Mouse (Mus musculus) liver, embryonic 14.5 days (tissue): ENCODE data around the gene Stx8. TPM values are rescaled to one million over a fixed set of nuclear protein-coding genes. Genes with fewer than 3 reads are reported as not detected.

Experiments
- ATAC-seq: fragments of 200-750 bp; cut with Nextera tagmentation; 2 replicates; pipeline ENCODE4 v1.8.0; 2017; ENCODE audit warnings: moderate number of reproducible peaks, mild to moderate bottlenecking, moderate library complexity; ENCODE audit not compliant: insufficient read depth
- DNase-seq, 3 experiments: peaks; one replicate each; pipeline ENCODE4 v3.0.0-alpha.2; 2012 to 2013; ENCODE audit warnings: low read depth in 3 of 3, low spot score in 3 of 3
- H3K27ac ChIP-seq: fragments of 300-500 bp; sonication (generic); 2 replicates; pipeline ENCODE4 v1.5.1; 2014; ENCODE audit warnings: moderate library complexity, mild to moderate bottlenecking, control low read depth, inconsistent platforms
- H3K27me3 ChIP-seq: fragments of 300-500 bp; sonication (generic); 2 replicates; pipeline ENCODE4 v1.6.1; 2014; ENCODE audit warnings: mild to moderate bottlenecking, low read length, moderate library complexity; ENCODE audit not compliant: control insufficient read depth, insufficient read depth
- H3K36me3 ChIP-seq: fragments of 300-500 bp; sonication (generic); replicated peaks from 2 replicates; pipeline ENCODE4 v1.6.1; 2014; ENCODE audit warnings: low read depth; ENCODE audit not compliant: control insufficient read depth, insufficient read depth
- H3K4me1 ChIP-seq, 2 experiments: fragments of 200-500 bp in 1 of 2; fragments of 300-500 bp in 1 of 2; sonication (generic) in 1 of 2; replicated peaks; 2 replicates each; pipeline ENCODE4 v1.6.1; 2012 to 2014; ENCODE audit warnings: antibody characterized with exemption in 1 of 2, inconsistent platforms in 1 of 2, low read length in 1 of 2; ENCODE audit not compliant: control insufficient read depth in 2 of 2, insufficient read depth in 2 of 2
- H3K4me2 ChIP-seq: fragments of 300-500 bp; sonication (generic); 2 replicates; pipeline ENCODE4 v1.6.1; 2014; ENCODE audit warnings: low read depth, mild to moderate bottlenecking, control low read depth, moderate library complexity
- H3K4me3 ChIP-seq, 2 experiments: fragments of 200-500 bp in 1 of 2; fragments of 300-500 bp in 1 of 2; sonication (generic) in 1 of 2; 2 replicates each; pipeline ENCODE4 v1.5.1; 2012 to 2014; ENCODE audit warnings: low read depth in 2 of 2, low read length in 2 of 2, mild to moderate bottlenecking in 2 of 2, control low read depth in 1 of 2, inconsistent platforms in 1 of 2, moderate library complexity in 1 of 2; ENCODE audit not compliant: insufficient read depth in 1 of 2
- H3K9ac ChIP-seq: fragments of 300-500 bp; sonication (generic); replicated peaks from 2 replicates; pipeline ENCODE4 v1.6.1; 2014; ENCODE audit warnings: mild to moderate bottlenecking, control low read depth, moderate library complexity
- H3K9me3 ChIP-seq: fragments of 300-500 bp; sonication (generic); 2 replicates; pipeline ENCODE4 v1.6.1; 2016; ENCODE audit warnings: low read length, mixed read lengths; ENCODE audit not compliant: control insufficient read depth
- CTCF ChIP-seq: IDR thresholded peaks from 2 replicates; pipeline ENCODE4 v1.5.1; 2016; ENCODE audit warnings: antibody characterized with exemption, low read depth, control low read depth
- EP300 ChIP-seq: IDR thresholded peaks from 2 replicates; pipeline ENCODE4 v1.6.1; 2016; ENCODE audit warnings: antibody characterized with exemption, low read depth
- WGBS: fragments of 180-500 bp; shearing (Covaris S2); extraction: QIAGEN DNeasy Blood & Tissue Kit; methylation state at CpG from one replicate; pipeline ENCODE4 v1.1.7; 2014; ENCODE audit not compliant: insufficient replicate concordance; 5-methylcytosine and 5-hydroxymethylcytosine counted together
- polyA plus RNA-seq, 2 experiments: library from polyadenylated mRNA; depleted of rRNA in 1 of 2; stranded (reverse) in 1 of 2; unstranded in 1 of 2; fragments of >200 nt; fragmentation: Nextera tagmentation in 1 of 2; extraction: Ambion mirVana in 1 of 2; gene quantifications; 2 replicates each; pipeline versions ENCODE4 v1.2.1 to v1.2.3; 2012 to 2014

The Stx8 gene
- polyA plus RNA-seq, 2 experiments, result 8.1 to 24.5 TPM

- 67% methylated on average over 4 of the region's 4 CpGs for WGBS
- no peak overlapping the region for H3K4me3 ChIP-seq
- TF ChIP-seq EP300, result no peak
- TF ChIP-seq CTCF, result no peak
- no peaks in the 10 kb centered on the region for H3K36me3 ChIP-seq
- no peaks in the 10 kb centered on the region for H3K27me3 ChIP-seq
- H3K9ac ChIP-seq, result no peak overlapping the region
- H3K27ac ChIP-seq, result no peak overlapping the region
- H3K9me3 ChIP-seq, result no peaks in the 10 kb centered on the region
- no peaks in the 10 kb centered on the region for H3K4me1 ChIP-seq
- ATAC-seq (no peak), DNase-seq (no peak)
- H3K4me2 ChIP-seq, result no peak overlapping the region
These were observed 30.0 kb downstream of the Stx8 start for GRCm38 (mm10) chr11:67995965-67996364.

- Histone ChIP-seq H3K27ac (no peak overlapping the region), H3K4me3 (no peak overlapping the region), H3K36me3 (no peaks in the 10 kb centered on the region), H3K9me3 (no peaks in the 10 kb centered on the region), H3K4me1 (no peaks in the 10 kb centered on the region), H3K4me2 (no peak overlapping the region), H3K9ac (no peak overlapping the region), H3K27me3 (no peaks in the 10 kb centered on the region)
- DNase-seq (no peak), ATAC-seq (no peak)
- 74% methylated on average over 3 of the region's 3 CpGs for WGBS
- TF ChIP-seq EP300 (no peak), CTCF (no peak)
These were observed 32.9 kb downstream of the Stx8 start for GRCm38 (mm10) chr11:67998905-67999304.

- WGBS, result 76% methylated on average over 5 of the region's 5 CpGs
- Histone ChIP-seq H3K27ac (no peak overlapping the region), H3K4me2 (no peak overlapping the region), H3K4me3 (no peak overlapping the region), H3K4me1 (no peaks in the 10 kb centered on the region), H3K9me3 (no peaks in the 10 kb centered on the region), H3K9ac (no peak overlapping the region), H3K36me3 (no peaks in the 10 kb centered on the region), H3K27me3 (no peaks in the 10 kb centered on the region)
- no peak for TF ChIP-seq EP300
- no peak for TF ChIP-seq CTCF
- DNase-seq (no peak), ATAC-seq (no peak)
These were observed 33.6 kb downstream of the Stx8 start for GRCm38 (mm10) chr11:67999629-68000028.

GRCm38 (mm10) chr11:68004191-68004590 is 38.2 kb downstream of the Stx8 start:
- no peaks in the 10 kb centered on the region for H3K27me3 ChIP-seq
- H3K4me2 ChIP-seq, result no peak overlapping the region
- no peak overlapping the region for H3K4me3 ChIP-seq
- TF ChIP-seq CTCF (peak; percentile 77), EP300 (no peak)
- H3K4me1 ChIP-seq, result no peaks in the 10 kb centered on the region; a peak in 1 of 4 replicates
- no peaks in the 10 kb centered on the region for H3K9me3 ChIP-seq
- no peaks in the 10 kb centered on the region for H3K36me3 ChIP-seq
- DNase-seq (no peak), ATAC-seq (no peak)
- WGBS, result 22% methylated on average over 6 of the region's 6 CpGs
- H3K27ac ChIP-seq, result no peak overlapping the region
- H3K9ac ChIP-seq, result no peak overlapping the region

GRCm38 (mm10) chr11:68006216-68006789 is 40.3 kb downstream of the Stx8 start:
- TF ChIP-seq EP300, result no peak
- TF ChIP-seq CTCF, result no peak
- ATAC-seq (no peak), DNase-seq (no peak)
- H3K4me1 ChIP-seq, result no peaks in the 10 kb centered on the region; a peak in 1 of 4 replicates
- H3K4me2 ChIP-seq, result no peak overlapping the region
- 51% methylated on average over 8 of the region's 8 CpGs for WGBS
- H3K9ac ChIP-seq, result no peak overlapping the region
- H3K27ac ChIP-seq, result no peak overlapping the region
- no peak overlapping the region for H3K4me3 ChIP-seq
- H3K9me3 ChIP-seq, result no peaks in the 10 kb centered on the region
- H3K27me3 ChIP-seq, result no peaks in the 10 kb centered on the region
- H3K36me3 ChIP-seq, result no peaks in the 10 kb centered on the region
